Mouse (Mus musculus) embryo, embryonic 11.5 days (tissue): ENCODE measurements around the gene Ece2.

ENCODE experiments used
- DNase-seq: peaks from one replicate; pipeline ENCODE4 v3.0.0-alpha.2; 2012; ENCODE audit warnings: low read depth, low spot score

Gene Ece2

DNA sequence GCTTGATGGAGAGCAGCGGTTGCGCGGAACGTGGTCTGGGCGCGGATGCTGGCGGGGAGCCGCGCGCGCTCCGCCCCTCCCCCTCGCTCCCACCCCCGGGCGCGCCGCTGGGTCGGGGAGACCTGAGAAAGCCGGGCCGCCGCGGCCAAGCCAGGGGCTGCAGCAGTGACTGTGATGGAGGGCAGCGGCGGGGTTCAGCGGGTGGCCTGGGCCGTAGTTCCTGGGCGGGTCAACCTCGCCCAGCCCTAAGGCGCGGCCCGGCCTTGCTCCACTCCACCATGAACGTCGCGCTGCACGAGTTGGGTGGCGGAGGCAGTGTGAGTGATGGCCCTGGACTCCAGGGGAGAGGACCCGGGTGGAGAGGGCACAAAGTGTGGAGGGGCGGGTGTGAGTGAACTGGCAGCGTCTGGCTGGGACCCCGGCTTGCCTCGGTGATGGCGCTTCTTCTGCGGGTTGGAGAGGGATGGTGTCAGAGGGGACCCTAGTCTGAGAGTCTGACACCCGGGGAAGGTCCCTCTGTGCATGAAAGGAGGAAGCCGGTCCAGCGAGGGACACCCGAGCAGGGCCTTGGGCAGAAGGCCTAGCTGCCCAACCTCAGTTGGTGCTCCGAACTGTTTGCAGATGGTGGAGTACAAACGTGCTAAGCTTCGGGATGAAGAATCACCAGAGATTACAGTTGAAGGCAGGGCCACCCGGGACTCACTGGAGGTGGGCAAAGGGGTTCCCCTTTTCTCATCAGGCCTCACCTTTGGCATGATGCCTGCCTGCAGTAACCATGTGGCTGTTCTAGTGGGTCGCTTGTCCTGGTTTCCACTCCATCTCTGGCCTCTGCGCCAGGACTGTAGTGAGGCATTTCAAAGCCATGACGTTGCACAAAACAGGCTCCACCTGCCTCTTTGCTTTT is at the start of gene Ece2:
Gene Ece2, plus strand, starts transcription at position 98 of the 904 bp plus-strand sequence.
- DNase-seq: no peak

DNA sequence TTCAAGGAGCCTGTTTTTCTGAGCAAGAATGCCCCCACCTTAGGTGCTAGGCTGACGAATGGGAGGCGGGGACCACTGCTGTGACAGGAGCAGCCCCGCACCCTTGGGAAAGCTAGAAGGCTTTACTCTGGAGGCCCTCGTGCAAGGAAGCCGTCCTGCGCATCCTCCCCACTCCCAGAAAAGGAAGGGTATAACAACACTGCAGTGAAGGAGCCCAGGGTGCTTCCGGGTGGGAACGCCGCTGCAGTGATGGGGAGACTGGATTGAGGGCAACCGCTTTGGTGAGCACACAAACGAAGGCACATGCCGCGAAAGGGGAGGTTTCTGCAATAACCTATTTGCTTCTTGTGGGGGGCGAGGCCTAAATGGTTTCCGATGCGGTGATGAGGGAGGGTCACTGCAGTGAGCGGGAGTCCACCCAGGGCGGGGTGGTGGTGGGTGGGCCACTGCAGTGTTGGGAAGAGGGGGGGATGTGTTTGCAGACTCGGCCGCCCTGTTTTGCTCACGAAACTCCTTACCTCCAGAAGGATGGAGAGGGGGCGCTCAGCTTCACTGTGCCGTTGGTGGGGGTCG is 40.2 kb upstream of the Ece2 start, which contains the start of gene Vwa5b2:
Gene Vwa5b2, plus strand, starts transcription at position 106 of the 573 bp plus-strand sequence.
- no peak for DNase-seq

DNA sequence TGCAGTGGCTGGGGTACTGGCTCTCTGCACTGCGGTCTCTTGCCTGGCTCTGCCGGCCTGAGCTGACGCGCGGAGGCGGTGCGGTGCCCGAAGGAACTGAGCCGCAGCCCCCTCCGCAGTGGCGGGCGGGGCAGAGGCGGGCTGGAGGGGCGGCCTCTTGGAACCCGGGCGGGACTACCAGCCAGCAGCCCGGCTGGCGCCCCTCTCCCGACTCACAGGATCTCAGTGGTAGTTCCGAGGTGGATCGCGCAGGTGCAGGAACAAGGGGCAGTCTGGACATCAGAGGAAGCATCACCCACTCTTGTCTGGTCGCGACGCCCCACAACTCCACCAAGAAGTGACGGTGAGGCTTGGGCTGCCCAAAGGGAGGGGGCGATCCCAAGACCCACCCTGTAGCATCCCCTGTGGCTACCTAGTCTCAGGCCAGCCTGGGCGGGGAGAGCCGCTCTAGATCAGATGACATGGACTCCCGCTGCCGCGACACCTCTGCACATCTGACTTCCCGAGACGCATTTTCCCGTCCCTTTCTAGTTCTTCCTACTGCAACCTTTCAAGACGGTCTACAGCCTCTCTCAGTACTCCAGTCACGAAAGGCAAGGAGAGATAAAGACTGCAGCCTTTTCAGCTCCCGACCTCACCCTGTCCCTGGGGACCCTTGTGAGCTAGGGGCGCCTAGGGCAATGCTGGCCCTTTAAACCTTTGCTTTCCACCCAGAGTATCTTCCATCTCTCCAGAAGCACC is 39.5 kb upstream of the Ece2 start:
- DNase-seq: no peak

DNA sequence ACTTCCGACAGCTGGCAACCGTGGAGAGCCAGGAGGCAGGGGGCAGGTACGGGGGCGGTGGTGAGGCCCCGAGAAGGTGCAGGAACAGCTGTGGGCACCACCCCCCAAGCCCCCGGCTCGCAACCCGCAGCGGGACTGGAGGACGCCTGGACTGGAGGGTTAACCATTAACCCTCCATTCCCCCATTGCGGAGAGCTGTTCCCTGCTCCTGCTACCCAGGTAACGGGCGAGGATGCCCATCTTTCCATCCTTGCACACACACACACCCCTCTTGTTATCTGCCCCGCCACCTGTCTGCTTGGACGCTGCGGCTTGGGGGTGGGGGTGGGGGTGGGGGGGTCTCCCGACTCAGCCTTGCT is 39.0 kb upstream of the Ece2 start:
- DNase-seq: no peak

DNA sequence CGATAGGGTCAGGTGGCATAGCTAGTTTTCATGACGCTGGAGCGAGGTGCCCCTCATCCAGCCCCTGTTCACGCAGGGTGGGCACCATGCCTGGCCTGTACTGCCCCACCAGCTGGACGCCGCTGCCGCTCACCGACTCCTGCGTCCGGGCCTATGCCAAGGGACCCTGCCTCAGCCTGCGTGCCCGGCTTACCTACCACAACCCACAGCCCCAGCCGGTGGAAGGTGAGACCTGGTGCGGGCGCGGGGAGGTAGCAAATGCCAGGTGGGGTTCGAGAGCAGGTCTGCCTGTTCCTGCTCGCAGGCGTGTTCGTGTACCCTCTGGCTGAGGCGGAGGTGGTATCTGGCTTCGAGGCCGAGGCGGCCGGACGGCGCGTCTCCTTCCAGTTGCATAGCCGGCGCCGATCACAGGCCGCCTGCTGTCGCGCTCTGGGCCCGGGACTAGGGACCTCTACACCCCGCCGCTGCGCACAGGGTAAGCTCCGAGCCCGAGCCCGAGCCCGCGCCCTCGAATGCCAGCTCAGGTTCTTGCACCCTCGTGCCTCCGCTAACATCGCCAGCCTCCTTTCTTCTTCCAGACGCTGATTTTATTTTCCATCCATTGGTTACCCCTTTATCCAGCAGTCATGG is 38.4 kb upstream of the Ece2 start:
- no peak for DNase-seq

DNA sequence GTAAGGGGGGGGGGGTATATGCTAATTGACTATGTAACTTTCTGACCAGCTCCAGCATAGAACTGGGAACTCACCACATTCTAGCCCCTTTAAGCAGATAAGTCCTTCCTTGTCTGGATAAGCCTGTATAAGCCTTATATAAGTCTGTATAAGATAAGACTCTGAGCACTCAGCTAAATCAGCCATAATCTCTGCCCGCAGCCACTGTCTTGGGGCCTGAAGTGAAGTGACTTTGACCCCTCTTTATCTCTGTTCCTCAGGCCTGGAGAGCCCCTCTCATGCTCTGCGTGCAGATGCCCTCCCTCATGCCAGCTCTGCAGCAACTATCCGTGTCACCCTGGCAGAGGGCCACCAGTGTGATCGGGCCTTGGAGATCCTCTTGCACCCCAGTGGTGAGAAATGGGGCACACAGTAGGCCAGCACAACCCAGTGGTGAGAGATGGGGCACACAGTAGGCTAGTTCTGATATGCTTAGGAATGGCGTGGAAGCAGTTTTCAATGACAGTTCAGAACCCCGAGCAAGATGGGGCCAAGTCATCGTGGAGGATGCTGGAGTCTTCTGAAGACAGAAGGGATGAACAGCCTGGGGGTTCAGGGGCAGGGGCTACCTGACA is 34.5 kb upstream of the Ece2 start:
- DNase-seq: no peak

DNA sequence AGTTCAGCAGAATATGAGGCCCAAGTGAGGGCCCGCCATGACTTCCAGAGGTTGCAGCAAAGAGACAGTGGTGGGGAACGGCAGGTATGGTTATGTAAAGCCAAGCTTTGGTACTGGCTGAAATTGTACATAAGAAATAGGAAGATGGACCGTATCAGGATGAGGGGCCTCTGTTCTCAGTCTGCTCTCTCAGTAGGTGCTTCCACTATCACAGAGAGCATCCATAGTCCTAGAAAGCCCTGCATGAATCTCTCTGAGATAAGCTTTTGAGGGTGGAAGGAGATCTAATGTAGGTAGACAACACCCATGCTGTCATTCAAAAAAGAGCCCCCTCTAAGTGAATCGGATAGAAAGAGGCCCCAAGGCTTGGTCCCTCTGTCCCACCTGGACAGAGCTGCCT is 33.9 kb upstream of the Ece2 start:
- DNase-seq: no peak

DNA sequence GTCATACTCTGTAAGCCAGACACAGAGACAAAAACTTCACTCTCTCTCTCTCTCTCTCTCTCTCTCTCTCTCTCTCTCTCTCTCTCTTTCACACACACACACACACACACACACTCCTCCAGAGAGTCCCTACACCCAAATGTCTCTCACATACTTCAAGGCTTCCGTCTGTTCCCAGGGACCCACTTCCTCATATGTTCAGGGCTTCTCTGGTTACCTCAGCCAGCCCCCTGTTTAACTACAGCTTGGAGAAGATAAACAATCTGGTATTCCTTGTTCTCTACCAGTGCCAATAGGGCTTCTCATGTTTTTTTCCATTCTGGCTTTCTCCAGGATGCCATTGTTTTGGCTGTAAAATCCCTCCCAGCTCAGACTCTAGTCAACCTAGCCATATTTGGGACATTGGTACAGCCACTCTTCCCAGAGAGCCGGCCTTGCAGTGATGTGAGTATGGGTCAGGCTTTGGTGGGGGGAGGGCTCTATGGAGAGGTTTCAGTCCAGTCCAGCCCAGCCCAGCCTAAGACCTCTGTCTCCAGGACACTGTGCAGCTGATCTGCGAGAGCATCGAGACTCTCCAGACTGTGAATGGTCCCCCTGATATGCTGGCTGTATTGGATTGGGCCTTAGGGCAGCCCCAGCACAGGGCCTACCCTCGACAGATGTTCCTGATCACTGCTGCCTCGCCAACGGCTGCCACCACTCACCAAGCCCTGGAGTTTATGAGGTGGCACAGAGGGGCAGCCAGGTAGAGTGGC is 32.8 kb upstream of the Ece2 start:
- DNase-seq: no peak

DNA sequence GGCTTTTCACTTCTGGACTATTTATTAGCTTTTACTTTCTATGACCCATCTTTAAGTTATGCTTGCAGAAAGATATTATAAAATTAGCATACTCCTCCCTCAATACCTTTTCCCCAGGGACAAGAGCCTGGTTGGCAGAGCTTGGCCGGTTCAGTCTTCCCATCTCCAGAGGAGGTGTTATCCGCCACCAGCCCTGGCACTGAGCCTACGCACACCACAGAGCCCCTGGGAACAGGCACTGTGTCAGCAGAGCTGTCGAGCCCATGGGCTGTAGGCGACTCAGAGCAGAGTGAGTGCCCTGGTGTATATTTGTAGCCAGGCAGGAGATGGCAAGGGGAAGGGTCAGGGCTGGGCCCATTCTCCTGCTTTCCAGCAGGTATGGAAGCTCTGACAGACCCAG is 29.1 kb upstream of the Ece2 start:
- no peak for DNase-seq

DNA sequence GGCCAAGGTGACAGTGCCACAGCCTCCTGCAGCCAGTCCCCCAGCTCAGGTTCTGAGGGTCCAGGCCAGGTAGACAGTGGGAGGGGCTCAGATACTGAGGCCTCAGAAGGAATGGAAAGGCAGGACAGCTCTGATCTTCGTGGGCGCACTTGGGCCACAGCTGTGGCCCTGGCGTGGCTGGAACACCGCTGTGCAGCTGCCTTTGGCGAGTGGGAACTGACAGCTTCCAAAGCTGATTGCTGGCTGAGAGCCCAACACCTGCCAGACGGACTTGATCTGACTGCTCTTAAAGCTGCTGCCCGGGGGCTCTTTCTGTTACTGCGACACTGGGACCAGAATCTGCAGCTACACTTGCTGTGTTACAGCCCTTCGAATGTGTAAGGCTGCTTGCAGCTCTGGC is 24.9 kb upstream of the Ece2 start:
- no peak for DNase-seq

DNA sequence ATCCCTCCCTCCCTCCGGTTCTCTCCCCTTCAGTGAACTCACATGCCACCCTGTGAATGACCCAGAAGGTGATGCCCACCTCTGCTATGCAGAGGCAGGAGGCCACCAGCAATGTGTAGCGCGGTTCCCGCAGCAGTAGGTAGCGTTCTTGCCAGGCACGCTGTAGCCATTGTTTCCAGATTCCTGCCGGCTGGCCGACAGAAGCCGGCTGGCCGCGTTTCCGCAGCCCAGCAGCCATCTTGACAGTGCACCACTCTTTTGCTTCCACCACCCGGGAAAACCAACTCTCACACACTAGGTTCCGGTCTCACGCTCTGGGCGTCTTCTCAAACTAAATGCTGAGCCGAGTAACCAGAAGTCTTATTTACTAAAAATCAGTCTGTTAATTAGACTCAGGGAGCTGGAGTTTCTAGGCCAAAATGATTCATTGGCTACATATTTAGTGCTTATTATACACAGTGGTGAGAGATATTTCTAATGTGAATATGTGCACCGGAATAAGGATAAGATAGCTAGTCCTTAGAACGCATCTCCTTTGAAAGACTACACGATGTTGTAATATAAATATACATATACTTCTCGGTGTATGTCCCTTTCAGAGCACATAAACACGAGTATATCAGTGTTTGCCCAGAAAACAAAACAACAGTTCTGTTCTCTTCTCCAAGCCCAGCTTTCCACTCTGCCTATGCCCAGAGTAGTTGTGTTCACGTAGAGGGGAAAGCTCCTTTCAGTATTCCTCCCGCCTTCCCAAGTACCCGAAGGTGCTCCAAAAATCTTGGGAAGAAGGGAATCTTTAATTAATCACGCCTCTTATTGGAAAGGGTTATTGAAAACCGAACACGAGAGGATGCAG is 18.9 kb upstream of the Ece2 start:
- DNase-seq: peak; percentile 75

DNA sequence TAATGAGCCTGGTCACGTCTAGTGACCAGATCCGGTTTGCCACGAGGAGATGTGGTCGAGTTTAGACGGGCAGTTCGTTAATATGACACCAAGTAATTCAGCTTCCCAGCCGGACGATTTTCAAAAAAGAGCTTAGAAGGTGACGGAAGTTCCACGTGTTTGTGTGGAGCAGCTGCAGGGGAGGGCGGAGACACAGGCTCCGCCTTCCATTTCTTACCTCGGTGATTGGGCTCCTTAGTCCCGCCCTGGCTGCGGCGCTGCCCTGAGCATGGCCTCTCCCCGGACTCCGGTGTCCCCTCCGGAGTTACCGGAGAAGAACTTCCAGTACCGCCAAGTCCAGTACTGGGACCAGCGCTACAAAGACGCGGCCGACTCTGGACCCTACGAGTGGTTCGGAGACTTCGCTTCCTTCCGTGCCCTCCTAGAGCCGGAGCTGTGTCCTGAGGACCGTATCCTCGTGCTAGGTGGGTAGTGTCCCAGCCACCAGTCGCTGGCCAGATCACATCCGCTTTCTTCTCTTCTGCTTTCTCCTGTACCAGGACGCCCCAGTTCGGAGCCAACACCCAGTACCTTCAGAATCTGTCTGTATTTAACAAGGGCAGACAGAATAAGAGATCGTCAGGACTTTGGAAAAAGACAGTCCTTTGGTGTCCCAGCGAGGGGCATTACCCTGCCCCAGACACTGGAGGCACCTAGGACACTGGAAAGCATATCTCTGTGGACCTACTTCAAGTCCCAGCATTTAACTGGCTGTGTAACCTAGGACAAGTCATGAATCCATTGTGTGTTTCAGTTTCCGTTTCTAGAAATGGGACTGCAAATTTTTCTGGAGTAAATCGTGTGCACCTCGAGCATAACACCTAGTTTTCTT is 18.0 kb upstream of the Ece2 start, which contains the start of the genes Eef1akmt4, Gm49333 and Alg3:
Gene Eef1akmt4, plus strand, starts transcription at position 237 of the 871 bp plus-strand sequence.
Gene Gm49333, plus strand, starts transcription at position 254 of the 871 bp plus-strand sequence.
Gene Alg3, minus strand, starts transcription at position 379 of the 871 bp plus-strand sequence.
- peak; percentile 80 for DNase-seq

DNA sequence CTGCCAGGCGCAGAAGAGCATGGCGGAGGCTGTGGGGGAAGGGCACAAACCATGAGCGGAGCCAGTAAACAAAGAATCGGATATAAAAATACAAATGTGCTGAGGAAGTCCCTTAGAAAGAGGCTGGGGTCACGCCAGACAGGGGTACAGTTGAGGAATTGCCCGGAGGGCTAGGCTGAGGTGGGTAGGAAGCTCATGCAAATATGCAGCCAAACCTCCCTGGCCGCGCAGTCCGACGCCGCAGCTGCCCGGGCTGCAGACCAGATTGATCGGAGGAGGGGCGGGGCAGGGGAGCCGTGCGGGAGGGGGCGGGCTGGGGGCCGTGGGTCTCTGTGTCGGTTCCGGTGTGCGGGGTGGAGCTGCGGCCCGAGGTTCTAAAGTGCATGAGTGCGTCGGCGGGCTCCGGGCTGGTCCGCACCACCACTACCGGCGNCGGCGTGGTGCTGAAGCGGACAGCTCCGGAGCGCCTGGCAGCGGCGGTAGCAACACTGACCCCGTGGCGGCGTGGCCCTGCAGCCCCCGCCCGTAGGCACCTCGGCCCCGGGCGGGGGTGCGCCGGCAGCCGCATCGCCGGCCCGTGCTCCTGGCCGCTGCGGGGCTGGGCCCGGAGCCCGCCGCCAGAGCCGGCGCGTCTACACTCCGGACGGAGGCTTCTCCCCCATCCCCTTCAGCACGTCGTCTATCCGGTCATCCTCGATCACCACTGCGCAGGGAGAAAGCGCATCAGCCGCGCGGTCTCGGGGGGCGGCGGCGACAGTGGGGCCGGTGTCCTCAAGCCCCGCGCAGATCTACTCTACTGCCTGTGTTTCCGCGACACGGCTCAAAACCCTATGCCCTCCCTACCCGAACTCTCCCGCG is 9.9 kb upstream of the Ece2 start:
- peak; percentile 29 for DNase-seq

DNA sequence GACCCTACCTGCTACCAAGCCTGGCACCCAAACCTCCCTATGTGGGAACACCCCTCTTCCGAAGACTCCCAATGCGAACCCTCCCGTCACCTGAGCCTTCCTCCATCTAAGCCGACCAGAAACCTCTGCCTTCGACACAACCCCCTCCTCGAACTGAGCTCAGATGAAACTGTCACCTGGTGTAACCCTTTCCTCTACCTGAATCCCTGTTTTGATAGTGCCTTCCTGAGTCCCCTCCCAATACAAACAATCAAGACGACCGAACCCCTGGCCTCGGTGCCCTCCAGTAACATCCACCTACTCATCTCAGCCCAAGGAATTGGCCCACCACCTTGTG is 9.3 kb upstream of the Ece2 start:
- no peak for DNase-seq

DNA sequence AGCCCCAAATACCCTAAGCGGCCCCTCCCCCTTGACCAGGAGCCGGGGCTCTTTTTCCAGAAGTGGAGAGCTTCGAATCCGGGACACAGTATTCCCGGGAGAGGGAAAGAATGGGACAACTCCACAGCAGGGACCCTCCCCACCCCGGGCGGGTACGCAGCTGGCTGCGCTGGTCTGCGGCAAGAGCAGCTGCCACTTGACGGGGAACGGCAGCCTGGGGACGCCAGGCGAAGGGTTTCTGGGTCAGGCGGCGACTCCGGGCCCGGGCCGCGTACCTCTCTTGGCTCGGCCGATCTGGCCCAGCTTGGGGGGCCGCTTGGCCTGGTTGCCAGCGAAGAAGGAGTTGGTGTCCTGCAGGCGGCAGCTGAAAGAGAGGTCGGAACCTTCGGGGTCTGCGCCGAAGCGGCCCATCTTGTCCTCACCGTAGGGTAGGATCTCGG is 8.9 kb upstream of the Ece2 start:
- no peak for DNase-seq

DNA sequence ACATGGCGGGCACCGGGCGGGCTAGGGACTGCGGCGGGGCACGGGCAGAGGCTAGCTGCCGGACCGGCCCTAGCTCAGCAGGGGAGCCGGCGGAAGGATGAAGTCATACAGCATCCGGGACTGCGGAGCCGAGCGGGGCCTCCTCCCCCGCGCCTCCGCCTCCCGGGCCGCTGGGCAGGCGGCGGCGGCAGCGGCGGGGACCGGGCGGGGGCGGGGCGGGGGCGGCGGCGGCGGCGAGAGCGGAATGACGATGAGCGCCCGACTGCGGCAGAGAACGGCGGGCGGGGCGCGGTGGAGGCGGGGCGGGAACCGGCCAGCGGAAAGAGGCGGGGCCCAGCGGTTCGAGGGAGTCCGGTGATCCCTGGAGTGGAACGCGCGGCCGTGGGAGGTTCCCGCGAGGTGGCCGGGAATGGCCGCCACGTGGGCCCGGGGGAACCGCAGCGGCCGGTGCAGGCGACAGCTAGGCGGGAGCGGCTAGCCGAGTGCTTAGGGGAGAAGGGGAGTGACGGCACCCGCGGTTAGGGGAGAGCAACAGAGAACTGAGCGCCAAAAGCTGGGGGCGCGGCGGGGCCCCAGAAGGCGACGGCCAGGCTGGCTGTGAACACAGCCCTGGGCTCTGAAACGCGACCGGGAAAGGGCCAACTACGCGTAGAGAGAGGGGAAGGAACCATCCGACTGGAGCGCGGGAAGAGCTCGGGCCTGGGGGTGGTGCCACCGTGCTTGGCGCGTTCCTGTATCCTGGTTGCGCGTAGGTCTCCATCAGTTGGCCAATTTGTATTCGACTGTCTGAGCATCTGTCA is 8.2 kb upstream of the Ece2 start, which contains the start of gene Camk2n2:
Gene Camk2n2, minus strand, starts transcription at position 97 of the 800 bp plus-strand sequence.
- no peak for DNase-seq
